Mouse (Mus musculus): ENCODE data around the gene Hoxb2.

The Hoxb2 gene

DNA sequence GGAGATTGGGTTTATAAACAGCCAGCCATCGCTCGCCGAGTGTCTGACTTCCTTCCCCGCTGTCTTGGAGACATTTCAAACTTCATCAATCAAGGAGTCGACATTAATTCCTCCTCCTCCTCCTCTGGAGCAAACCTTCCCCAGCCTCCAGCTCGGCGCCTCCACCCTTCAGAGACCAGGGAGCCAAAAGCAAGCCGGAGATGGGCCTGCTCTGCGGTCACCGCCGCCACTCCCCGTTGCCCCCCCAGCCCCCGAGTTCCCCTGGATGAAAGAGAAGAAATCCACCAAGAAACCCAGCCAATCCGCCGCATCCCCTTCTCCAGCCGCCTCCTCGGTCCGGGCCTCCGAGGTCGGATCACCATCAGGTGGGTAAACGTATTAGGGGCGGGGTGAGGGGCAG, 1.5 kb downstream of the Hoxb2 start:
- no peak for DNase-seq (ENCODE audit: low spot score)

DNA sequence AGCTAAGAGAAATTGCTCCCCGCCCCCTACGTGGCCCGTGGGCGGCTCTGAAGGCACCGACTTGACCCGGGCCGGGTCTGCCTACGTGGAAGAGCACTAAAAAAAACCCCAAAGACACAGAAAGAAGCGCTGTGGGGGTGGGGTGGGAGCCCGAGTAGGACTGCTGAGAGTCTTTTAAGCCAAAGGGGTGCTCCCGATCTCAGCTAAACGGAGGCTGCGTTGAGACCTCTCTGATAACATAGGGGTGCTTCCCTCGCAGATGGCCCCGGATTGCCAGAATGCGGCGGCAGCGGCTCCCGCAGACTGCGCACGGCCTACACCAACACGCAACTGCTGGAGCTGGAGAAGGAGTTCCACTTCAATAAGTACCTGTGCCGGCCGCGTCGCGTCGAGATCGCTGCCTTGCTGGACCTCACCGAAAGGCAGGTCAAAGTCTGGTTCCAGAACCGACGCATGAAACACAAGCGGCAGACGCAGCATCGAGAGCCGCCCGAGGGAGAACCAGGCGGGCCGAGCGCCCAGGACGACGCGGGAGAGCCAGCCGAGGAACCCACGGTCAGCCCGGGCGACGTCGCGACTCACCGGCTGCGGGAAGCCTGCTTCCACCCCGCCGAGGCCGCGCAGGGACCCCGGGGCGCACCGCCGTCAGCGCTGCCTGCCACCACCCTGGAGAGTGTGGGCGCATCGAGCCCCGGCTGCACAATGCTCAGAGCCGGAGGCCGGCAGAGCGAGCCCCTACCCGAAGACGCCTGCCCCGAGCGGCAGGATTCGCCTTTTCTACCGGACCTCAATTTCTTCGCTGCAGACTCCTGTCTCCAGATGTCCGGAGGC, 2.6 kb downstream of the Hoxb2 start:
- peak; percentile 5 for DNase-seq (ENCODE audit: low spot score)

DNA sequence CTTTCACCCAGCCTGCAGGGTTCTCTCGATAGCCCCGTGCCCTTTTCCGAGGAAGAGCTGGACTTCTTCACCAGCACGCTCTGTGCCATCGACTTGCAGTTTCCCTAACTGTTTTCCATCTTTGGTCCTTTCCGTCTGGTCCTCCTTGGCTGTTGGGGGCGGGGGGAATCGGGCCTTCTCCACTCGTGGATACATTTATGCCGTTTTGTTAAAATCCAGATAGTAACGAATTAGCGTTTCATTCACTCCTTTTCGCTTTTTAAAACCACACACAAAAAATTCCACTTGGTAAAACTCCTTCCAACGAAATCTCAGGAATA, 3.2 kb downstream of the Hoxb2 start:
- no peak for DNase-seq (ENCODE audit: low spot score)

DNA sequence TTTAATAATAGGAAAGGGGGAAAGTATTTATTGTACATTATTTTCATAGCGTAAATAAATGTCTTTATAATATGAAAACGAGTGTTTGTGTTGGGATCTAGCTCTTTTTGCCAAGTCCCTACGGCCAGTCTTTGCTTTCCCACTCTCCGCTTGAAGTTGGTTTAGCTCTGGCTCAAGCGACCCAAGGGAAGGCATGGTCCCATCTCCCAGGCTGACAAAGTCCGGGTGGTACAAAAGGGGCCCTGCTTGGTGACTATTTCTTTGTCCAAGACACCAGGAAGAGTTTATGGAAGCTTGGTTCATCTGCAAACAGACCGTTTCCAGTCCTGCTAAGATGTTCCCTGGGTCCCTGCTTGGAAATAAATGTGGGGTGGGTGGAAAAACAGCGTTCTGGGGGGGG, 3.6 kb downstream of the Hoxb2 start:
- no peak for DNase-seq (ENCODE audit: low spot score)

DNA sequence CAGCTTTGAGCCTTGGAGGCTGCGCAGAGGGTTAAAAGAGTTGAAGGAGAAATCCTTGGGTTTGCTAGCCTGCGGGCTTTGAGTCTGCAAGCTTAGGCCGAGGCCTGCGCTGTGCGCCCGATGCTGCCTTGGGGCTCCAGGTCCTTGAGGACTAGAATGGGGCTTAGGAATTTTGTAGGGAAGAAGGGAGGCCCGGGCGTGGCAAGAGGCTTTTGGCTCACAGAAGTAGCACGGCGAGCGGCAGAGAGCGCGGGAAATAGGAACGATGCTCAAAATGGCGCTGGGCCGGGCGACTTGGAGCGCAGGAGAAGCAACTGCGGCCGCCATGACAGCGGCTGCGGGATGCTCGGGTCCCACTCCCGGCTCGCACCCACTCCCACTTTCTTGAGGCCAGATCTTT, 4.1 kb downstream of the Hoxb2 start:
- DNase-seq (ENCODE audit: low spot score) = no peak

DNA sequence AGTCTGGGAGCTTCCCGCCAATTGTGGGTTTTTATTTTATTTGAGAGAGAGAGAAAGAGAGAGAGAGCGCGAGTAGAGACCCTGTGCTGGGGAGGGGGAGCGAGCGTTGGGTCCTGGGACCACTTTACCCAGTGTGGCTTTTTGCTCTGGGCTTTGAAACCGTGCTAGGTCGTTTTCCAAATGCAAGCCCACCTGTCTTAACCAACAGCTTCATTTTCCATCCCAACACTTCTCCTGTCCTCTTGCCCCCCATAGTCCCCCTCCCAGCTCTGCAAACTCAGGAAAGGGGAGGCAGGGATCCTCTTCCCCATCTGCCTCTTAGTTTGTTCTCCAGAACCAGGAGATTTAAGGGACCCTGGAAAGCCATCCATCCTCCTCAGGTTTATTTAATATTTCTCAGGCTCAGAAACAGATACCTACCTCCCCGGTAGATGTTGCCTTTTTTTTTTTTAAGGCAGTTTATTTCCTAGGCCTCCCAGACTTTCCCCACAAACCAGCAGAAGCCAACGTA, 4.5 kb downstream of the Hoxb2 start:
- DNase-seq (ENCODE audit: low spot score) = no peak

DNA sequence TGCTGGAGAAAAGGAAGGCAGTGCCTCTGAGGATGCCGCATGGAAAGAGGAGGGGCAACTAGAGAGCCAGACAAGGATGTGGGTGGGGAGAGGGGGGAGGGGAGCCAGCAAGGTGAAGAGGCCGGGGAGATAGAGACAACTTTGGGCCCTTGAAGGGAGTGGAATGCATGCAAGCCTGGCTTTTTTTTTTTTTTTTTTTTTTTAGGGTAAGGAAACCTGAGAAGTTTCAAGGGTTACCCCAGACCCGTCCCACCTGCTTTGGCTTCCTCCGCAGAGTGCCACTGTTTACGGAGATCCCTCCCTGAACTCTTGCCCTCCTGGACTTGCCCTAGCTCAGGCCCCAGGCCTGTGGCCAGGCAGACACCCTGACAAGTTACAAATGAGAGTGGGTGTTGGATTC, 13.5 kb downstream of the Hoxb2 start:
- DNase-seq (ENCODE audit: low spot score) = no peak

DNA sequence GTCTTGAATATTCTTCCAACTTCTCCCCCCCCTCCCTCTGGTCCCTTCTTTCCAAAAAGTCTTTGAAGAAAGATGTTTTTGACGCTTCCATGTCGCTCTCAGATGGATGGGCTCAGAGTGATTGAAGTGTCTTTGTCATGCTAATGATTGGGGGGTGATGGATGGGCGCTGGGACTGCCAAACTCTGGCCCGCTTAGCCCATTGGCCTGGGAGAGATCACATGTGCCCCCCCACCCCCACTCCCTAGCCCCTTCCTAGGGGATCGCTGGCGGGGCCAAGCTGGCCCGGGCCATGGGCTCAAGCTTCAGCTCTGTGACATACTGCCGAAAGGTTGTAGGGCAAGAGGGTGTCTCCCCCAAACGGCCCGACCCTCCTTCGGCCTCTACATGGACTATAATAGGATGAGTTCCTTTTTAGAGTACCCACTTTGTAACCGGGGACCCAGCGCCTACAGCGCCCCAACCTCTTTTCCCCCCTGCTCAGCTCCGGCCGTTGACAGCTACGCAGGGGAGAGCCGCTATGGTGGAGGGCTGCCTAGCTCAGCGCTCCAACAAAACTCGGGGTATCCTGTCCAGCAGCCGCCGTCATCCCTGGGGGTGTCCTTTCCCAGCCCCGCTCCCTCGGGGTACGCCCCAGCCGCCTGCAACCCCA, 15.2 kb downstream of the Hoxb2 start, which contains the start of gene Hoxb1:
Gene Hoxb1 (plus strand): TSS at position 312 of the 651 bp plus-strand sequence.
- no peak for DNase-seq (ENCODE audit: low spot score)

DNA sequence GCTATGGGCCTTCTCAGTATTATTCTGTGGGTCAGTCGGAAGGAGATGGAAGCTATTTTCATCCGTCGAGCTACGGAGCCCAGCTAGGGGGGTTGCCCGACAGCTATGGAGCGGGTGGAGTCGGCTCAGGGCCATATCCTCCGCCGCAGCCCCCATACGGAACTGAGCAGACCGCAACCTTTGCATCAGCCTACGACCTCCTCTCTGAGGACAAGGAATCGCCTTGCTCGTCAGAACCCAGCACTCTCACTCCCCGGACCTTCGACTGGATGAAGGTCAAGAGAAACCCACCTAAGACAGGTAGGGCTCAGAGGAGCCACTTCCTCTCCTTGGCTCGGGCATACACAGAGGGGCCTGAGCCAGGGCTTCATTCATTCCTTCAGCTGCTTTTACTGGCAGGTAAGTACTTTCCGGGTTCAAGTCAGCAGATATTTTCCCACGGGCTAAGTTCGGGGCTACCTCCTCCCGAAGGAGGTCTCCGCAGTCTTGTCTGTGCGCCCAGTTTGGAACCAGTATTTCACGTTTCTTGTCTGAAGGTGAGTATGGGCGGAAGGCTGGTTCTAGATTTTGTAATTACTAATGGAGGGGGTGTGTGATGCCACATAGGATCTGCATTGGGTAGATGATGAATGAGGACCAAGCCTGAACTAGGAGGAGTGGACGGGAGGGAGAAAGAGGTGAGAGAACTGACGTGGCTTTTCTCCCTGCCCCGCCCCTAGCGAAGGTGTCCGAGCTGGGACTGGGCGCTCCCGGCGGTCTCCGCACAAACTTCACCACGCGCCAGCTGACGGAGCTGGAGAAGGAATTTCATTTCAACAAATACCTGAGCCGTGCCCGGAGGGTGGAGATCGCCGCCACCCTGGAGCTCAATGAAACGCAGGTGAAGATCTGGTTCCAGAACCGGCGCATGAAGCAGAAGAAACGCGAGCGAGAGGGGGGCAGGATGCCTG, 16.0 kb downstream of the Hoxb2 start:
- DNase-seq (ENCODE audit: low spot score) = no peak

DNA sequence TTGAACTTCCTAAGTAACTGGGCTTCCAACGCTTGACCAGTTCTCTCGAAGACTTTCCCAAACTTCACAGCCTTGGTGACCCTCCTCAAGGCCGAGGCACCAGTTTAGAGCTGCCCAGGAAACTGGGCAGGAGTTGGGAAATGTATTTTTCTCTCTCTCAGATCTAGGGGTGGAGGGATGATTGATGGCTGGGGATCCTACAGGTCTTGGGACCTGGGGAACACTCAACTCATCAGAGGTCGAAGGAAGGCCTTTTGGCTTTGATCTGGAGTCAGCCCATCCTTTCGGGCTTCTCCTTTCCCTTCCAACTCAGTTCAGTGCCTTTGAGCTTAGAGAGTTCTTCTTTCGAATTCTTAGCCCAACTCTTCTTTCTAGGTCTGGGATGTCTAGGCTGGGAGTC, 16.8 kb downstream of the Hoxb2 start:
- DNase-seq (ENCODE audit: low spot score) = no peak

DNA sequence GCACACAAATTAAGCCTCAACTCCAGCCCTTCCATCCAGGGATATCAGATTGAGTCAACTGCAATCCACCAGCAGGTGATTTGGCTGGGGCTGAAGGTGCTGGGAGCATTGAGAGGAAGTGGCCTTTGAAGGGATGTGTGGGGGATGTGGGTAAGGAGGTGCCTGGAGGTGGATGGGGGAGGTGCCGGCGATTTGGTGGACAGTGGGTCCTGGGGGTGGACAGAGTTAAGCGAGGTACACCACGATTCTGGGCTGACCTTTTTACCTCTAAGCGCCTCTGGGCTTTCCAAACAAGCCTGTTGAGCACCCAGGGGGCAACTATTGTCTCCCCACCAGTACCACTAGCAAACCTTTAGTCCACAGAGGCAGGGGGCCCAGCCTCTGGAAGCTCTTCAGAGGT, 18.4 kb downstream of the Hoxb2 start:
- DNase-seq (ENCODE audit: low spot score) = no peak

DNA sequence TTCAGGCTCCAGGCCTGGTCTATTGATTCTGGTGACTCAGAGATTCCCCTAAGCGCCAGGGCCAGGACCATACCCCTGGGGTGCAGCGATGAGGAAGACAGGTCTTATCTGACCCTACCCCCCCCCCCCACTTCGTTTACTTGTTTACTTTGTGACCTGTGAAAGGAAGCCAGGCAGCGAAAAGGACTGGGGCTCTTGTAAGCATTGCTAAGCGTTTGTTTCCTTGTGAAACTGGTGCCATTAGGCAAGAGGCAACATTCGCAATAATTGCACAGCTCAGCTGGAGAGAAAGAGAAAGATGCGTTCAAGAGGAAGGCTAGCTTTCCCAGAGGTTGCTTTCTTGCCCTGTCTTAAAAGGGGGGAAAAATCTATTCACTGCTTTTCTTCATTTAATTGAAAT, 18.8 kb downstream of the Hoxb2 start:
- DNase-seq (ENCODE audit: low spot score) = no peak

DNA sequence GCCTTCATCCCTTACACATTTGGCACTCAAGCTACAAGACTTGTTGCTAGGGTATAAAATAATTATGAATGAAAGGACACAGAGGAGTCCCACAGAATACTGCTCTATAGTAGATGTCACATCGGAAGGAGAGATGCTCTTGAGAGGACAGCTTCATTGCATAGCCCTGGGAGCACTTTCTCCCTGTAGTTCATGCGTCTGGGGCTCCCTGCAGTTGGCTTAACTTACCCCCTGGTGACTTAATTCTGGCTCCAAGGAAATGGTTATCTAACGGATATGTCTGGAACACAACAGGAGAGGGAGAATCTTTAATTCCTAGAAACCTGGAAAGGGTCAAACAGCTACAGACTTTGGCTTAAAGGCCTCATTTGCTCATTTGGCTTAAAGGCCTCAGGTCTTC, 21.4 kb downstream of the Hoxb2 start:
- DNase-seq (ENCODE audit: low spot score) = no peak

DNA sequence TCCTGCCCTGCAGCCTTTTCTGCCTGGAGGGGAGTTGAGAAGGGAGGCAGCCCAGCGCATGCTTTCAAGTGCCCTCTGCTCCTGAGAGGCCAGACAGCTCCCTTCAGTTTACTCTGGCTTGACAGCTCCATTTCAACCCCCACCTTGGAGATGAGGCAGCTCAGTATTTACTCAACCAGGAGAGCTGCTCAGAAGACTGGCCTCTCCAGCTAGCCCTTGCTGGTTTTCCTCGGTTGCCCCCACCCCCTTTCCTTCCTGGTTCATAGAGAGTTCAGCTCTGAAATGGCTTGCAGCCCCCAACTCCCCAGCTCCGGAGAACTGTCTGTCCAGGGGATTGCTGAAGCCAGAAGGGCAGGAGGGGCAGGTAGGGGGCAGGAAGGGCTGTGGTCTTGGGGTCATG, 22.2 kb downstream of the Hoxb2 start:
- DNase-seq (ENCODE audit: low spot score) = no peak

DNA sequence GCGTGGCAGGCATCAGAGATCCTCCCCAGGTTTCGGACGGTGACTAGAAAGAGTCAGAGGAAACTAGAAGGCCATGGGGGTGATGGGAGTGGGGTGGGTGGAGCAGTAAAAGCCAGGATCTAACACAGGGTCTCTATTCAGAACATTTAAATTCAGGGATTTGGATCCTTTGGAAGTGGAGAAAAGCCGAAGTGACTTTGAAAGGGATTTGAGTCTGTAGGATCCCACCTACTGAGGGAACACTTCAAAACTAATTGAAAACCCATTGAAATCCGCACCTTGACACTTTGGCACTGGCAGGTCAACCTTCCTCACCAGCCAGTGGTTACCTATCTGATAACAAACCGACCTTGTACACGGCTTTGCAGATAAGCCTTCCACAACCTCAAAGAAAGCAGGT, 24.5 kb downstream of the Hoxb2 start:
- no peak for DNase-seq (ENCODE audit: low spot score)

DNA sequence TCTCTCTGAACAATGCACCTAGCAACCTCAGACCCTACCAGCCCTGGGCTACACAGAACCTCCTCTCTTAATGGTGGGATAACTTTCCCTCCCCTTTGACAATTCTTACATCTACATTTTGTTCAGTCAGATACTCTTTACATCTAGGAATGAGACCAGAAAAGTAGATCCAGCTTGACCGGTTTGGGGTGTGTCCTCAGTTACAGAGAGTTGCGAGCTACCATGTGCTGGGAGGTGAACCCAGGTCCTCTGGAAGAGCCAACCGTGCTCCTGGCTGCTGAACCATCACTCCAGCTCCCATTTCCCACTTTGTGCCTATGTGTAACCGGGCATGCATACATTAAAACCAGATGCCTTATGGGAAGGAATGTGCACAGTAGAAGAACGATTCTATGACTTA, 33.1 kb downstream of the Hoxb2 start:
- DNase-seq (ENCODE audit: low spot score) = no peak

DNA sequence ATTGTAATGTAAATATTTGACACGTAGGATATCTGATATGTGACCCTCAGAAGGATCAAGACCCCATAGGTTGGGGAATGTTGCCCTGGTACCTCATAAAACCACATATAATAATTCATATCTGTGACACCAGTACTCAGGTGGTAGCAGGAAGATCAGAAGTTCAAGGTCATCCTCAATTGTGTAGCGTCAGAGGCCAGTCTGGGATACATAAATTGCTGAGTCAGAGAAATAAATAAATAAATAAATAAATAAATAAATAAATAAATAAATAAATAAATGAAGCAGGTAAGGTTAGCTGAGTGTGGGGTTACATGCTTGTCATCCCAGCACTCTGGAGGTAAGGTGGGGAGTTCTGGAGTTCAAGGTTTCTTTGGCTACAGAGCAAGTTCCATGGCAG, 37.3 kb downstream of the Hoxb2 start:
- no peak for DNase-seq (ENCODE audit: low spot score)

DNA sequence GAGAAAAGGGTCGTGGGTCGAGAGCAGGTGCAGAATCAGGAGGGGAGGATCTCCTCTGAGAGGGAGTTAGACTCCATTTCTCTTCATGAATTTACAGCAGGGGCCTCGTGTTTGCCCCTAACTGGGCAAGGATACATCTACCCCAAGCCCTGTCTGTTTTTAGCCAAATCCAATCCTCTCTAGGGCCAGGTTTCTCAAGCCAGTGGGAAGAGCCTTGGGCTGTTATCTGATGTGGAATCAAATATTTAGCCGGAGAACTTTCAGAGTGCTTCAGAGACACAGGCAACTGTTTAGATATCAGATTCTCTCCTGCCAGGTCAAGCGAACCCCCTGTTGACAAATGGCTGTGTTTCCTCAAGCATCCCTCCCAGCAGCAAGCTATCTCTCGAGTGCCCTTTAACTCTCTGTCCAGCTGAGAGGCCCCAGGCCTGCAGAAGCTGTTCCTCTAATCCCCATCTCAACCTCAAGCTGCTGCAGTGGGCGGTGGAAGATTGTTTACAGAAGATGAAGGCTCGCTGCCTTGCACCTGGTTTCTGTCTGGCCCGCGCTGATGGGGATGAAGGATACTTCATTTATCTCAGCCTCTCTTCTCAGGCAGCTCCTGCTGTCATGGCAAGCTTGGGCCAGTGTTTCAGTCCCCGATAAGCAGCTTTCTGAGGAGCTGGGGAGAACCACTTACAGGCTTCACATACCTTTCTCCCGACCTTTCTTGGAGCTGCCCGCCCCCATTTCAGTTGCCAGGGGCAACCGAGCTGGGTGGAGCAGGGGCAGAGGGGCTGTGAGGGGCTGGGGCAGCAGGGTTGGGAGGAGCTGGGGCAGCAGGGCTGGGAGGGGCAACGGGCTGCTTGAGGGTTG, 46.7 kb downstream of the Hoxb2 start:
- DNase-seq (ENCODE audit: low spot score) = no peak

DNA sequence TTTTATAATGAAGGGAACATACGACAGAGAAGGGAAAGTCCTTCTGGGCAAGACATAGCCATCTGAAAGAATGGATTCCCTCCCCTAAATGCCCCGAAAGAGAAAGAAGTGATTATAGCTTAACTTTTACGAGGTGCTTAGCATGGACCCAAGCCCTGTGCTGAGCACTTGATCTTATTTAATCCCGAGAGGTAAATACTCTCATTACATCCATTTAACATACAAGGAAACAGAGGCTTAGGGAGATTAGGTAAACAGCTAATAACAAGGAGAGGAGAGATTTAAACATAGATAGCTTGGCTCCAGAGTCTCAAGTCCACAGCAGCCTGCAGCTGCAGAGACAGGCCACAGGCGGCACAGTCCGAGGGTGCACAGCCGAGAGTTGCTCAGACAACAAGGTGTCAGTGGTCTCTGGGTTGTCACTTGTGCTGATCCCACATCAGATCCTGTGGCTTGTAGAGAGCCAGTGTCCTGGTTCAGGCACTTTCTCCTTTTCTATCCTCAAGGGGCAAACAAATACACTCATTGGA, 47.5 kb downstream of the Hoxb2 start:
- DNase-seq (ENCODE audit: low spot score) = no peak

DNA sequence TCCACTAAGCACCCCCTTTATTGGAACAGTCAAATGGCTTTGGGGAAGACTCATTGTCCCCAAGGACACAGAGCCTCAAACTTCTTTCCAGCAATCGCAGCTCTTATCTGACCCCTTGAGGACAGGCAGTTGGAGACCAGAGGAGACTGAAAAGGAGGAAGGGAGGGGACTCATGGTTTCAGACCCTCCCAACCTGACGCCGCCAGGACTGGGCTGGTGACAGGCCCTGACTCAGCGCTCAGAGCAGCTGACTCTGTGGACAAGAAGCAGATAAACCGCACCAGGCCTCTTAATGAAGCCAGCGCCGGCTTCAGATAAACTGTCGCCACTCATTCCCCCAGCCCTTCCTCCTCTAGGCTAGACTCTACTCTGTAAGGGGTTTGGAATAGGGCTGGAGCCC, 49.6 kb downstream of the Hoxb2 start:
- no peak for DNase-seq (ENCODE audit: low spot score)
